Mouse (Mus musculus): ENCODE measurements around the gene Bptf.

- TF ChIP-seq ZMIZ1 (IDR thresholded peaks at IDR 0.05; ENCODE audit: low read depth, low read length) (no peak), POLR2A (IDR thresholded peaks at IDR 0.05; ENCODE audit: low read depth, low read length) (no peak), JUND (conservative IDR thresholded peaks at IDR 0.05; ENCODE audit: low read depth, low read length) (no peak), MAX (IDR thresholded peaks at IDR 0.05; ENCODE audit: low read length) (no peak), CTCF (conservative IDR thresholded peaks at IDR 0.05 in 1 of 2, IDR thresholded peaks at IDR 0.05 in 1 of 2; ENCODE audit: low read depth in 2 of 2, low read length in 2 of 2) (no peak), SIN3A (IDR thresholded peaks at IDR 0.05; ENCODE audit: low read length) (no peak), E2F4 (IDR thresholded peaks at IDR 0.05; ENCODE audit: insufficient replicate concordance, low read depth, low read length) (no peak), ZNF384 (IDR thresholded peaks at IDR 0.05; ENCODE audit: low read depth, low read length) (no peak), MAFK (IDR thresholded peaks at IDR 0.05; ENCODE audit: insufficient replicate concordance, low read length) (no peak), USF1 (IDR thresholded peaks at IDR 0.05; ENCODE audit: low read depth, low read length) (no peak), USF2 (conservative IDR thresholded peaks at IDR 0.05; ENCODE audit: low read depth, low read length) (no peak), ELF1 (IDR thresholded peaks at IDR 0.05; ENCODE audit: low read depth, low read length) (no peak), BHLHE40 (IDR thresholded peaks at IDR 0.05; ENCODE audit: low read depth, low read length) (no peak), ZC3H11A (IDR thresholded peaks at IDR 0.05; ENCODE audit: low read depth, low read length) (no peak)
Measured at GRCm38 (mm10) chr11:107092637-107093036, 39.3 kb downstream of the Bptf start.

Measured in CH12.LX (cell line).